Mouse (Mus musculus): ENCODE data around the gene Gna15.

- no peak for TF ChIP-seq EP300 (IDR thresholded peaks at IDR 0.05)
- no peak for TF ChIP-seq CTCF (IDR thresholded peaks at IDR 0.05)
Observed at GRCm38 (mm10) chr10:81489941-81490340, 34.1 kb downstream of the Gna15 start.
